Mouse (Mus musculus) intestine, embryonic 15.5 days (tissue): ENCODE results near the gene D630045J12Rik. TPM values are rescaled to one million over a fixed set of nuclear protein-coding genes. Genes with fewer than 3 reads are reported as not detected.

Experiments used
- ATAC-seq: fragments of 200-750 bp; cut with Nextera tagmentation; 2 replicates; pipeline ENCODE4 v1.8.0; 2017; ENCODE audit warnings: moderate TSS enrichment, moderate library complexity
- H3K27ac ChIP-seq: fragments of 300-500 bp; sonication (generic); 2 replicates; pipeline ENCODE4 v1.5.1; 2015; ENCODE audit warnings: mild to moderate bottlenecking, inconsistent platforms
- H3K27me3 ChIP-seq: fragments of 300-500 bp; sonication (generic); replicated peaks from 2 replicates; pipeline ENCODE4 v1.6.1; 2015; ENCODE audit warnings: inconsistent platforms
- H3K36me3 ChIP-seq: fragments of 300-500 bp; sonication (generic); 2 replicates; pipeline ENCODE4 v1.6.1; 2015; ENCODE audit warnings: inconsistent platforms
- H3K4me1 ChIP-seq: fragments of 300-500 bp; sonication (generic); replicated peaks from 2 replicates; pipeline ENCODE4 v1.6.1; 2015; ENCODE audit warnings: inconsistent platforms
- H3K4me2 ChIP-seq: fragments of 300-500 bp; sonication (generic); replicated peaks from 2 replicates; pipeline ENCODE4 v1.6.1; 2015; ENCODE audit warnings: mild to moderate bottlenecking, inconsistent platforms
- H3K4me3 ChIP-seq: fragments of 300-500 bp; sonication (generic); replicated peaks from 2 replicates; pipeline ENCODE4 v1.5.1; 2015; ENCODE audit warnings: inconsistent platforms
- H3K9ac ChIP-seq: fragments of 300-500 bp; sonication (generic); 2 replicates; pipeline ENCODE4 v1.6.1; 2015; ENCODE audit warnings: inconsistent platforms
- H3K9me3 ChIP-seq: fragments of 300-500 bp; sonication (generic); 2 replicates; pipeline ENCODE4 v1.6.1; 2016; ENCODE audit warnings: inconsistent platforms
- WGBS: fragments of 180-500 bp; shearing (Covaris S2); methylation state at CpG from one replicate; pipeline ENCODE4 v1.1.7; 2015; 5-methylcytosine and 5-hydroxymethylcytosine counted together
- polyA plus RNA-seq: library from polyadenylated mRNA; unstranded; fragments of >200 nt; fragmentation: Nextera tagmentation; extraction: Ambion mirVana; gene quantifications from 2 replicates; pipeline ENCODE4 v1.2.1, GENCODE M21; 2015

D630045J12Rik gene
- polyA plus RNA-seq, 1 experiment from 2014 or later = 2.8 TPM

DNA sequence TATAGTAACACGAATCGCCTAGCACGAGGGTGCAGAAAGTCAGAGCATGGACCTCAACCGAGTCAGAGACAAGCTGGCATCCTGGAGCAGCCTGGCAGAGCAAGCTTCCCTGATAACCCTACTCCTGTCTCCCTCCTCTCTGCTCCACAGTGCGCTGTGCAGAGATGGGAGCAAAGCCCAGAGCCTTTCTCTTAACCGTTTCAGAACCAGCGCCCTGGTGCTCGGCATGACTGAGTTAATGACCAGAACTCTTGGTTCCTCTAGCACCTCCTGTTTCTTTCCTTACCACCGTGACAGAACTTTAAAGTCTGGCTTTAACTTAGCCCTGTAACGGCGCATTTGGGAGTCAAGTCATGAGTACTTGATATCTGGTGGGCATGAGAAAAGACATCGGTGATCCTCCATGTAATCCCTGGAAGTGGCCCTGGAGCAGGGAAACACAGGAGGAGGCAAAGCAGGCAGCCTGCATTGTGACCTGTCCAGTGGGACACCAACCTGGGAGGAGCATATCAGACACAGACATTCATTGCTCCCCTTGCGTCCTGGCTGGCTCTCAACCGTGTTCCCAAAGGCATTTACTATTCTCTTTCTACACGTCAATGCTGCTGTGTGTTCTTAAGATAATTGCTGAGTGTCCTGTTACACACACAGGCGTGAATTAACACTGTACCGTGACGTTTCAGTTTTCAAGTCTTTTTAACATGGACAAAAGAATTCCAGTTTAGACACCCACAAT is 130.2 kb downstream of the D630045J12Rik start:
- WGBS = 79% methylated on average over 18 of the region's 18 CpGs
- Histone ChIP-seq H3K27ac (no peak overlapping the region), H3K4me1 (no peaks in the 10 kb centered on the region), H3K27me3 (no peaks in the 10 kb centered on the region), H3K9ac (no peak overlapping the region), H3K4me3 (no peak overlapping the region), H3K36me3 (no peaks in the 10 kb centered on the region), H3K4me2 (no peak overlapping the region), H3K9me3 (no peaks in the 10 kb centered on the region)
- ATAC-seq = no peak

DNA sequence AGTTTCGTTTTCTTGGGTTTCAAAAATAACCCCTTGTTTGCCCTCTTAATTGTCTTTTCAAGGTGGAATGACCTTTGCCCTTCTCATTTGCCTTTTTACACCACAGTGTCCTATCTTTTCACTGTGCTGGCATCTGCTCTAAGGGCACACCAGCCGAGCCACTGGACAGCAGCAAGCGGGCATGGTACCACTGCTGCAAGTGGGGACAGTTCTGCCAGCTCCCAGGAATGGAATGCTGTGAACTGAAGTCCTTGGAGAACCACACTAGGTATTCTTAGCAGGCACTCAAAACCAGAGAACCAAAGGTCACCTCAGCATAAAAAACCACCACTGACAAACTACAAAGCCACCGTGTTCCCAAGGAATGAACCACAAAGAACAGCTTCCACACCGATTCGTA is 131.0 kb downstream of the D630045J12Rik start:
- Histone ChIP-seq H3K9ac (no peak overlapping the region), H3K4me3 (no peak overlapping the region), H3K4me1 (no peaks in the 10 kb centered on the region), H3K27me3 (no peaks in the 10 kb centered on the region), H3K9me3 (no peaks in the 10 kb centered on the region), H3K27ac (no peak overlapping the region), H3K36me3 (no peaks in the 10 kb centered on the region), H3K4me2 (peak overlapping the region; percentile 17; the same call in 1 of the 2 replicates)
- WGBS = 50% methylated on average over 6 of the region's 6 CpGs
- ATAC-seq = peak; percentile 38; the same call in 1 of the 2 replicates

DNA sequence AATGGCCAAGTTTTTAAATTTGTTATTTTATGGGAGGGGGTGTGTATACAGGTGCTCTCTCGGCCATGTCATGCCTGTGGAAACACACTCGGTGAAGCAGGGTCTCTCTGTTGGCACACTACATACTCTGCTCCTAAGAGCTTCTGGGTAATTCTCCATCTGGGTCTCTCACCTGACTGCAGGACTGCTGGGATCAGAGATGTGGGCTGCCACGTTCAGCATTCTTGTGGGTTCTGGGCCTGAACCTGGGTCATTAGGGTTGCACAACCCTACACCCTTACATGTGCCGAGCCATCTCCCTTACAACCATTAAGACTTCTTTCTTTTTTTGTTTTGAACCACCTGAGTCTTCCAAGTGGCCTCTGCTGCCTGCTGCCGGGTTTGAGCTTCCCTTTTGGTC is 132.0 kb downstream of the D630045J12Rik start:
- WGBS = 81% methylated on average over 5 of the region's 5 CpGs
- Histone ChIP-seq H3K4me2 (no peak overlapping the region), H3K9me3 (no peaks in the 10 kb centered on the region), H3K27me3 (no peaks in the 10 kb centered on the region), H3K9ac (no peak overlapping the region), H3K4me1 (no peaks in the 10 kb centered on the region), H3K4me3 (no peak overlapping the region), H3K36me3 (no peaks in the 10 kb centered on the region), H3K27ac (no peak overlapping the region)
- ATAC-seq = no peak

- Histone ChIP-seq H3K4me1 (no peaks in the 10 kb centered on the region), H3K9me3 (no peaks in the 10 kb centered on the region), H3K4me3 (no peak overlapping the region), H3K36me3 (no peaks in the 10 kb centered on the region), H3K27ac (no peak overlapping the region), H3K27me3 (no peaks in the 10 kb centered on the region), H3K9ac (no peak overlapping the region), H3K4me2 (no peak overlapping the region)
- ATAC-seq = peak; percentile 57
- WGBS = 42% methylated on average over 9 of the region's 9 CpGs
Measured at GRCm38 (mm10) chr6:38120681-38121371, 133.0 kb downstream of the D630045J12Rik start.

DNA sequence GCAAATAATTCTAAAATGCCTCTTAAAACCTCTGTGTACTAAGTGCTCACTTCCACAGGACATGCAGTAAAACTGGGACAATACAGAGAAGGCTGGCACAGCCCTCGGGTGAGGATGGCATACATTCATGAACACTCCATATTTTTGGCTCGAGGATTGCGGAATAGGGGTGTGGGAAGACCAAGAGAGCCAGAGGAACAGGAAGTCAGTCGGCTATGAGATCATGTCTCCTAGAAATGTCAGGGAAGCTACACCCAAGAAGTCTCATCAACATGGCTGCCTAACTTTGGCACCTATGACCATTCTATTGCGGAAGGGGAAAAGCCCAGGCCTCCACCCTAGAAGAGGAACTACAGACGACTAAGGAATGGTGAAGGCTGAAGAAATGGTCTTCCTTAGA is 135.5 kb downstream of the D630045J12Rik start:
- Histone ChIP-seq H3K4me2 (no peak overlapping the region), H3K4me3 (no peak overlapping the region), H3K27ac (no peak overlapping the region), H3K27me3 (no peaks in the 10 kb centered on the region), H3K9me3 (no peaks in the 10 kb centered on the region), H3K4me1 (no peaks in the 10 kb centered on the region), H3K36me3 (no peaks in the 10 kb centered on the region), H3K9ac (no peak overlapping the region)
- ATAC-seq = no peak
- WGBS = 84% methylated on average over 6 of the region's 6 CpGs

GRCm38 (mm10) chr6:38116107-38116770 is 137.6 kb downstream of the D630045J12Rik start:
- H3K36me3 ChIP-seq = no peaks in the 10 kb centered on the region
- 39% methylated on average over 4 of the region's 4 CpGs for WGBS
- no peak for ATAC-seq
- no peak overlapping the region for H3K27ac ChIP-seq
- H3K4me2 ChIP-seq = no peak overlapping the region
- no peaks in the 10 kb centered on the region for H3K9me3 ChIP-seq
- H3K9ac ChIP-seq = no peak overlapping the region
- no peaks in the 10 kb centered on the region for H3K4me1 ChIP-seq
- H3K4me3 ChIP-seq = no peak overlapping the region
- H3K27me3 ChIP-seq = no peaks in the 10 kb centered on the region

DNA sequence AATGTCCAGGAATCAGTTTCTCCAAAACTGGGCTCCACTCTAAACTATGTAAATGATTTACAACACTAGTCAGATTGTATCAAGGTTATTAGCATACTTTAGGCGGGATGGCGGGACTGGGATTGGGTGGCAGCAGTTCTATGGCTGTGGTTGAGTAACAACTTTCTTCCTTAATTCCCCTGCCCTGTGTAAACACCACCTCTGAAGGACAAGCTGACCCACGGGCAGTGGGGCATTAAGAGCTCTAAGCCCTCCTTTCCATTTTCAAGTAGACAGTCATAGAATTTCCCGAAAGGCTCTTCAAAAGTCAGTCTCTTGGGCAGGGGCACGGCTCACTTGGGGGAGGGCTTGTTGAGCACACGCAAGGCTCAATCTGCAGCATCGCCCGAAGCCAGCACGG is 142.9 kb downstream of the D630045J12Rik start:
- H3K4me1 ChIP-seq = 0 out of 2 replicates have a peak, but pooled peaks cover 2% of the 10 kb centered on the region
- H3K27me3 ChIP-seq = no peaks in the 10 kb centered on the region
- 0 out of 2 replicates have a peak overlapping the region, but pooled peaks have one; percentile 10 for H3K4me2 ChIP-seq
- no peak overlapping the region for H3K4me3 ChIP-seq
- ATAC-seq = 0 out of 2 replicates have a peak, but pooled peaks have one; percentile 41
- H3K9ac ChIP-seq = no peak overlapping the region
- H3K9me3 ChIP-seq = no peaks in the 10 kb centered on the region
- H3K36me3 ChIP-seq = no peaks in the 10 kb centered on the region
- 54% methylated on average over 9 of the region's 9 CpGs for WGBS
- no peak overlapping the region for H3K27ac ChIP-seq

- Histone ChIP-seq H3K9ac (no peak overlapping the region), H3K27ac (no peak overlapping the region), H3K36me3 (no peaks in the 10 kb centered on the region), H3K4me1 (0 out of 2 replicates have a peak, but pooled peaks cover 2% of the 10 kb centered on the region), H3K27me3 (no peaks in the 10 kb centered on the region), H3K4me2 (no peak overlapping the region; the same call in 1 of the 2 replicates), H3K4me3 (no peak overlapping the region), H3K9me3 (no peaks in the 10 kb centered on the region)
- no peak for ATAC-seq
- 28% methylated on average over 9 of the region's 9 CpGs for WGBS
Measured at GRCm38 (mm10) chr6:38109871-38110270, 143.9 kb downstream of the D630045J12Rik start.

- no peaks in the 10 kb centered on the region for H3K36me3 ChIP-seq
- WGBS = 27% methylated on average over 9 of the region's 9 CpGs
- no peaks in the 10 kb centered on the region for H3K27me3 ChIP-seq
- no peak within 1 kb of the TSS for H3K9ac ChIP-seq
- H3K4me1 ChIP-seq = 0 out of 2 replicates have a peak, but pooled peaks cover 2% of the 10 kb centered on the region
- no peak within 1 kb of the TSS; the same call in 1 of the 2 replicates for H3K4me2 ChIP-seq
- no peak within 1 kb of the TSS for H3K27ac ChIP-seq
- peak; percentile 38; the same call in 1 of the 2 replicates for ATAC-seq
- H3K4me3 ChIP-seq = no peak within 1 kb of the TSS
- no peaks in the 10 kb centered on the region for H3K9me3 ChIP-seq
Measured at GRCm38 (mm10) chr6:38109160-38109795, 144.5 kb downstream of the D630045J12Rik start, which contains the start of gene Tmem213. TSS of gene Tmem213 (plus strand) at chr6:38109255.

DNA sequence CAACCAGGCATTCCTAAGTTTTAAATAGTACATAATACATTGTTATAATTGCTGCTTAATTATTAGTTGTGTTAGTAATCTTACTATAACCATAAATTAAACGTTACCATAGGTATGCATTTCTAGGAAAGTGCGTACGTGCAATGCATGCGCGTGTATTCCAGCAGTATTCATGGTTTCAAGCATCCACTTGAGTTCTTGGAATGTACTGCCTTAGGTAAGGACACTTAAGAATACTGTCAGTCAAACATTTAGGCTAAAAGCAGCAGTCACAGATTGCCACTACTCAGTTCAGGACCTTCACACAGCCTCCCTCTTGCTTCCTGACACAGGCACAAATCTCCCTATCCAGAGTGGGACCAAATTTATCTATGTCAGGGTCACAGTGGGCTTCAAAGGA is 145.4 kb downstream of the D630045J12Rik start:
- 94% methylated on average over 5 of the region's 5 CpGs for WGBS
- Histone ChIP-seq H3K4me2 (no peak overlapping the region), H3K9ac (no peak overlapping the region), H3K27me3 (no peaks in the 10 kb centered on the region), H3K9me3 (no peaks in the 10 kb centered on the region), H3K27ac (no peak overlapping the region), H3K4me3 (no peak overlapping the region), H3K36me3 (no peaks in the 10 kb centered on the region), H3K4me1 (0 out of 2 replicates have a peak, but pooled peaks cover 2% of the 10 kb centered on the region)
- ATAC-seq = no peak

DNA sequence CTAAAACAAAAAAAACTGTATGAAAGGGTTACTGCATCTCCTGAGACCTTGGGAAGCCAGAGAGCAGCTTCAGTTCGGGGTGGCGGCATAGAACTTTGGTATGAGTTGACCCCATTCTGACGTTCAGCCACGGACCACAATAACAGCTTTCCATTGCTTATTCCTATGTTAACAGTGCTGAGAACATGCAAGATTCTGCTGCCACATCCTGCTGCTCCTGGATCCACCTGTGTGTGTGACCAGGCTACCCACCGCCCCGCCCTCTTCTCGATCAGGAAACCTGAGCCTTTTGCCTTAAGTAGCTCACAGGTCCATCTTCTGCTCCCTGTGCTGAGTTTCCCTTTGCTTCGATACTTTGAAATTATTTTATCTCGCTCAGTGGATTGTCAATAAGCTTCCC is 147.9 kb downstream of the D630045J12Rik start:
- H3K36me3 ChIP-seq = no peaks in the 10 kb centered on the region
- H3K4me1 ChIP-seq = 0 out of 2 replicates have a peak, but pooled peaks cover 2% of the 10 kb centered on the region
- H3K27me3 ChIP-seq = no peaks in the 10 kb centered on the region
- H3K9me3 ChIP-seq = no peaks in the 10 kb centered on the region
- 83% methylated on average over 9 of the region's 9 CpGs for WGBS
- H3K4me2 ChIP-seq = no peak overlapping the region
- H3K4me3 ChIP-seq = no peak overlapping the region
- H3K27ac ChIP-seq = no peak overlapping the region
- no peak overlapping the region for H3K9ac ChIP-seq
- ATAC-seq = no peak

GRCm38 (mm10) chr6:38103775-38104174 is 150.0 kb downstream of the D630045J12Rik start:
- Histone ChIP-seq H3K4me3 (no peak overlapping the region), H3K27ac (no peak overlapping the region), H3K9ac (no peak overlapping the region), H3K9me3 (no peaks in the 10 kb centered on the region), H3K4me2 (no peak overlapping the region), H3K27me3 (no peaks in the 10 kb centered on the region), H3K36me3 (no peaks in the 10 kb centered on the region), H3K4me1 (no peaks in the 10 kb centered on the region)
- 52% methylated on average over 6 of the region's 6 CpGs for WGBS
- no peak for ATAC-seq
